Mouse (Mus musculus) forebrain, embryonic 16.5 days (tissue): Measurements from ENCODE around the gene Pibf1. TPM values are rescaled to one million over a fixed set of nuclear protein-coding genes. Genes with fewer than 3 reads are reported as not detected.
A peak's percentile ranks its signal among the peaks of the same experiment; 100 is the strongest.

Experiments used
- ATAC-seq: fragments of 200-750 bp; cut with Nextera tagmentation; 2 replicates; pipeline ENCODE4 v1.8.0; 2017; ENCODE audit warnings: mild to moderate bottlenecking, moderate library complexity
- H3K27ac ChIP-seq: fragments of 300-500 bp; sonication (generic); 2 replicates; pipeline ENCODE4 v1.5.1; 2014; ENCODE audit warnings: low read length, control low read depth
- H3K27me3 ChIP-seq: fragments of 300-500 bp; sonication (generic); replicated peaks from 2 replicates; pipeline ENCODE4 v1.6.1; 2014; ENCODE audit warnings: low read length; ENCODE audit not compliant: control insufficient read depth, insufficient read depth
- H3K36me3 ChIP-seq: fragments of 300-500 bp; sonication (generic); 2 replicates; pipeline ENCODE4 v1.6.1; 2014; ENCODE audit not compliant: control insufficient read depth, insufficient read depth
- H3K4me1 ChIP-seq: fragments of 300-500 bp; sonication (generic); replicated peaks from 2 replicates; pipeline ENCODE4 v1.6.1; 2014; ENCODE audit warnings: low read length; ENCODE audit not compliant: control insufficient read depth, insufficient read depth
- H3K4me2 ChIP-seq: fragments of 300-500 bp; sonication (generic); 2 replicates; pipeline ENCODE4 v1.6.1; 2014; ENCODE audit warnings: mild to moderate bottlenecking, low read length, control low read depth
- H3K4me3 ChIP-seq: fragments of 300-500 bp; sonication (generic); replicated peaks from 2 replicates; pipeline ENCODE4 v1.5.1; 2014; ENCODE audit warnings: mild to moderate bottlenecking, low read length, control low read depth
- H3K9ac ChIP-seq: fragments of 300-500 bp; sonication (generic); replicated peaks from 2 replicates; pipeline ENCODE4 v1.6.1; 2014; ENCODE audit warnings: low read depth, low read length, control low read depth
- H3K9me3 ChIP-seq: fragments of 300-500 bp; sonication (generic); 2 replicates; pipeline ENCODE4 v1.6.1; 2016; ENCODE audit warnings: low read length; ENCODE audit not compliant: control insufficient read depth
- WGBS: fragments of 180-500 bp; shearing (Covaris S2); extraction: QIAGEN DNeasy Blood & Tissue Kit; methylation state at CpG from one replicate; pipeline ENCODE4 v1.1.7; 2014; 5-methylcytosine and 5-hydroxymethylcytosine counted together
- polyA plus RNA-seq: library from polyadenylated mRNA; unstranded; fragments of >200 nt; fragmentation: Nextera tagmentation; extraction: Ambion mirVana; gene quantifications from 2 replicates; pipeline ENCODE4 v1.2.1, GENCODE M21; 2015

Gene Pibf1
- polyA plus RNA-seq, 1 experiment from 2014 or later: 22.8 TPM

GRCm38 (mm10) chr14:99134048-99134447 lies 34.8 kb downstream of the Pibf1 start:
- H3K4me2 ChIP-seq: no peak overlapping the region
- no peak overlapping the region for H3K27ac ChIP-seq
- H3K4me3 ChIP-seq: no peak overlapping the region
- peaks cover 10% of the 10 kb centered on the region for H3K36me3 ChIP-seq
- 93% methylated on average over 2 of the region's 2 CpGs for WGBS
- no peaks in the 10 kb centered on the region for H3K4me1 ChIP-seq
- H3K9me3 ChIP-seq: no peaks in the 10 kb centered on the region
- no peaks in the 10 kb centered on the region for H3K27me3 ChIP-seq
- no peak overlapping the region for H3K9ac ChIP-seq
- no peak for ATAC-seq

- Histone ChIP-seq H3K9me3 (no peaks in the 10 kb centered on the region), H3K27me3 (no peaks in the 10 kb centered on the region), H3K9ac (no peak overlapping the region), H3K4me3 (no peak overlapping the region), H3K27ac (no peak overlapping the region), H3K36me3 (peaks cover 10% of the 10 kb centered on the region), H3K4me1 (no peaks in the 10 kb centered on the region), H3K4me2 (no peak overlapping the region)
- ATAC-seq: no peak
- WGBS: 94% methylated on average over 9 of the region's 9 CpGs
Observed at GRCm38 (mm10) chr14:99135761-99136160, 36.5 kb downstream of the Pibf1 start.

GRCm38 (mm10) chr14:99136297-99136696 lies 37.1 kb downstream of the Pibf1 start:
- Histone ChIP-seq H3K4me3 (no peak overlapping the region), H3K9me3 (no peaks in the 10 kb centered on the region), H3K27me3 (no peaks in the 10 kb centered on the region), H3K4me1 (no peaks in the 10 kb centered on the region), H3K36me3 (peaks cover 10% of the 10 kb centered on the region), H3K27ac (no peak overlapping the region), H3K4me2 (no peak overlapping the region), H3K9ac (no peak overlapping the region)
- 96% methylated on average over 16 of the region's 16 CpGs for WGBS
- no peak for ATAC-seq

GRCm38 (mm10) chr14:99140036-99140435 lies 40.8 kb downstream of the Pibf1 start:
- 79% methylated on average over 2 of the region's 2 CpGs for WGBS
- peaks cover 8% of the 10 kb centered on the region for H3K36me3 ChIP-seq
- H3K27me3 ChIP-seq: no peaks in the 10 kb centered on the region
- no peaks in the 10 kb centered on the region for H3K4me1 ChIP-seq
- no peak overlapping the region for H3K4me2 ChIP-seq
- no peaks in the 10 kb centered on the region for H3K9me3 ChIP-seq
- no peak overlapping the region for H3K4me3 ChIP-seq
- H3K27ac ChIP-seq: no peak overlapping the region
- H3K9ac ChIP-seq: no peak overlapping the region
- no peak for ATAC-seq

GRCm38 (mm10) chr14:99141786-99142633 lies 42.8 kb downstream of the Pibf1 start:
- 14% methylated on average over 15 of the region's 15 CpGs for whole genome bisulfite sequencing
- no peak overlapping the region for H3K4me3 ChIP-seq
- H3K27ac ChIP-seq: no peak overlapping the region
- no peaks in the 10 kb centered on the region for H3K4me1 ChIP-seq
- H3K36me3 ChIP-seq: peaks cover 6% of the 10 kb centered on the region
- no peaks in the 10 kb centered on the region for H3K9me3 ChIP-seq
- H3K27me3 ChIP-seq: no peaks in the 10 kb centered on the region
- no peak overlapping the region for H3K9ac ChIP-seq
- ATAC-seq: peak; percentile 93
- H3K4me2 ChIP-seq: no peak overlapping the region

- H3K4me3 ChIP-seq: no peak overlapping the region
- H3K4me2 ChIP-seq: no peak overlapping the region
- 0 out of 2 replicates have a peak, but pooled peaks cover 2% of the 10 kb centered on the region for H3K4me1 ChIP-seq
- H3K9ac ChIP-seq: no peak overlapping the region
- no peak overlapping the region for H3K27ac ChIP-seq
- no peaks in the 10 kb centered on the region for H3K36me3 ChIP-seq
- ATAC-seq: no peak
- WGBS: 29% methylated on average over 1 of the region's 1 CpGs
- no peaks in the 10 kb centered on the region for H3K9me3 ChIP-seq
- H3K27me3 ChIP-seq: no peaks in the 10 kb centered on the region
Observed at GRCm38 (mm10) chr14:99146841-99147240, 47.6 kb downstream of the Pibf1 start.

- Histone ChIP-seq H3K27ac (no peak overlapping the region), H3K4me2 (no peak overlapping the region), H3K4me3 (no peak overlapping the region), H3K4me1 (no peaks in the 10 kb centered on the region), H3K27me3 (no peaks in the 10 kb centered on the region), H3K9me3 (no peaks in the 10 kb centered on the region), H3K36me3 (0 out of 2 replicates have a peak, but pooled peaks cover 5% of the 10 kb centered on the region), H3K9ac (no peak overlapping the region)
- no peak for ATAC-seq
- WGBS: 91% methylated on average over 4 of the region's 4 CpGs
Observed at GRCm38 (mm10) chr14:99152683-99153082, 53.5 kb downstream of the Pibf1 start.

GRCm38 (mm10) chr14:99159940-99160339 lies 60.7 kb downstream of the Pibf1 start:
- H3K36me3 ChIP-seq: 0 out of 2 replicates have a peak, but pooled peaks cover 5% of the 10 kb centered on the region
- H3K9ac ChIP-seq: no peak overlapping the region
- 70% methylated on average over 6 of the region's 6 CpGs for WGBS
- H3K4me1 ChIP-seq: no peaks in the 10 kb centered on the region
- ATAC-seq: 0 out of 2 replicates have a peak, but pooled peaks have one; percentile 33
- H3K27me3 ChIP-seq: no peaks in the 10 kb centered on the region
- no peak overlapping the region for H3K4me2 ChIP-seq
- no peak overlapping the region for H3K4me3 ChIP-seq
- no peaks in the 10 kb centered on the region for H3K9me3 ChIP-seq
- H3K27ac ChIP-seq: no peak overlapping the region

- WGBS: 96% methylated on average over 3 of the region's 3 CpGs
- H3K4me3 ChIP-seq: no peak overlapping the region
- ATAC-seq: no peak
Observed at GRCm38 (mm10) chr14:99163051-99163450, 63.8 kb downstream of the Pibf1 start.

More at GRCm38 (mm10) chr14:99163051-99163450, 63.8 kb downstream of the Pibf1 start:
- Histone ChIP-seq H3K27ac (no peak overlapping the region), H3K36me3 (no peaks in the 10 kb centered on the region), H3K9ac (no peak overlapping the region), H3K9me3 (no peaks in the 10 kb centered on the region), H3K4me1 (no peaks in the 10 kb centered on the region), H3K27me3 (no peaks in the 10 kb centered on the region), H3K4me2 (no peak overlapping the region)
